Mouse (Mus musculus): ENCODE measurements around the gene Gli3.

DNA sequence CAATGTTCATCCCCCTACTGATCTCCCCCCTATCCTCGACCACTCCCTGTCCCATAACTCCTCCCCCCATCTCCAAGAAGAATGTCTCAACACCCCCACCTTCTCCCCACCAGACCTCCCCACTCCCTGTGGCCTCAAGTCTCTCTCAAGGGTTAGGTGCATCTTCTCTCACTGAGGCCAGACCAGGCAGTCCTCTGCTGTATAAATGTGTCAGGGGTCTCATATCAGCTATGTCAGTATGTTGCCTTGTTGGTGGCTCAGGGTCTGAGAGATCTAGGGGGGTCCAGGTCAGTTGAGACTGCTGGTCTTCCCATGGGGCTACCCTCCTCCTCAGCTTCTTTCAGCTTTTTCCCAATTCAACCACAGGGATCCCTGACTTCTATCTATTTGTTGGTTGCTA, 220.0 kb downstream of the Gli3 start:
- TF ChIP-seq CTCF (IDR thresholded peaks at IDR 0.05; ENCODE audit: low read depth), result no peak
- TF ChIP-seq EP300 (IDR thresholded peaks at IDR 0.05; ENCODE audit: low read depth), result no peak

Measured in liver, embryonic 14.5 days (tissue).